Mouse (Mus musculus) heart, embryonic 14.5 days (tissue): Measurements from ENCODE around the gene Pcsk5. TPM values are rescaled to one million over a fixed set of nuclear protein-coding genes. Genes with fewer than 3 reads are reported as not detected.

ENCODE experiments used
- ATAC-seq: fragments of 200-750 bp; cut with Nextera tagmentation; 2 replicates; pipeline ENCODE4 v1.8.0; 2017; ENCODE audit warnings: low read depth, moderate TSS enrichment; ENCODE audit not compliant: insufficient number of reproducible peaks, insufficient read depth, low FRiP score
- H3K27ac ChIP-seq, 2 experiments: fragments of 200-500 bp in 1 of 2; fragments of 300-500 bp in 1 of 2; sonication (generic) in 1 of 2; replicated peaks in 1 of 2; 2 replicates each; pipeline ENCODE4 v1.5.1; 2012 to 2014; ENCODE audit warnings: low read depth in 2 of 2, low read length in 2 of 2, control low read depth in 1 of 2, mild to moderate bottlenecking in 1 of 2, mixed read lengths in 1 of 2; ENCODE audit not compliant: control insufficient read depth in 1 of 2, insufficient read depth in 1 of 2
- H3K27me3 ChIP-seq: fragments of 300-500 bp; sonication (generic); 2 replicates; pipeline ENCODE4 v1.6.1; 2014; ENCODE audit warnings: mild to moderate bottlenecking, low read length, control low read depth; ENCODE audit not compliant: control insufficient read depth, insufficient read depth
- H3K36me3 ChIP-seq: fragments of 300-500 bp; sonication (generic); 2 replicates; pipeline ENCODE4 v1.6.1; 2014; ENCODE audit warnings: mild to moderate bottlenecking, control low read depth, low read length, mixed read lengths; ENCODE audit not compliant: control insufficient read depth, insufficient read depth
- H3K4me1 ChIP-seq, 2 experiments: fragments of 200-500 bp in 1 of 2; fragments of 300-500 bp in 1 of 2; sonication (generic) in 1 of 2; 2 replicates each; pipeline ENCODE4 v1.6.1; 2012 to 2014; ENCODE audit warnings: low read length in 2 of 2, control low read depth in 1 of 2, mixed read lengths in 1 of 2; ENCODE audit not compliant: control insufficient read depth in 2 of 2, insufficient read depth in 2 of 2
- H3K4me2 ChIP-seq: fragments of 300-500 bp; sonication (generic); 2 replicates; pipeline ENCODE4 v1.6.1; 2014; ENCODE audit warnings: mild to moderate bottlenecking, low read length
- H3K4me3 ChIP-seq, 2 experiments: fragments of 200-500 bp in 1 of 2; fragments of 300-500 bp in 1 of 2; sonication (generic) in 1 of 2; 2 replicates each; pipeline ENCODE4 v1.5.1; 2012 to 2014; ENCODE audit warnings: low read length in 2 of 2, mild to moderate bottlenecking in 2 of 2, control low read depth in 1 of 2, low read depth in 1 of 2, moderate library complexity in 1 of 2; ENCODE audit not compliant: control insufficient read depth in 1 of 2, insufficient read depth in 1 of 2
- H3K9ac ChIP-seq: fragments of 300-500 bp; sonication (generic); 2 replicates; pipeline ENCODE4 v1.6.1; 2014; ENCODE audit warnings: mild to moderate bottlenecking, low read length
- H3K9me3 ChIP-seq: fragments of 300-500 bp; sonication (generic); 2 replicates; pipeline ENCODE4 v1.6.1; 2016; ENCODE audit warnings: low read length, control low read depth; ENCODE audit not compliant: control insufficient read depth
- WGBS: fragments of 180-500 bp; shearing (Covaris S2); extraction: QIAGEN DNeasy Blood & Tissue Kit; methylation state at CpG from one replicate; pipeline ENCODE4 v1.1.7; 2014; 5-methylcytosine and 5-hydroxymethylcytosine counted together
- polyA plus RNA-seq: library from polyadenylated mRNA; unstranded; fragments of >200 nt; fragmentation: Nextera tagmentation; extraction: Ambion mirVana; gene quantifications from 2 replicates; pipeline ENCODE4 v1.2.1, GENCODE M21; 2014

The Pcsk5 gene
- polyA plus RNA-seq, 1 experiment from 2014 or later, result 14.7 TPM

GRCm38 (mm10) chr19:17828414-17828813, 9.0 kb downstream of the Pcsk5 start:
- Histone ChIP-seq H3K36me3 (no peaks in the 10 kb centered on the region), H3K9ac (no peak overlapping the region), H3K27me3 (no peaks in the 10 kb centered on the region), H3K4me2 (no peak overlapping the region), H3K4me1 (0 out of 4 replicates have a peak, but pooled peaks cover 0 to 2% of the 10 kb centered on the region in 2 experiments), H3K4me3 (no peak overlapping the region), H3K27ac (no peak overlapping the region), H3K9me3 (no peaks in the 10 kb centered on the region)
- ATAC-seq, result no peak
- 79% methylated on average over 8 of the region's 8 CpGs for WGBS

GRCm38 (mm10) chr19:17826694-17827093, 10.7 kb downstream of the Pcsk5 start:
- H3K27ac ChIP-seq, result no peak overlapping the region
- H3K4me2 ChIP-seq, result no peak overlapping the region
- peaks cover 0 to under 1% of the 10 kb centered on the region in 2 experiments; a peak in 1 of 4 replicates for H3K4me1 ChIP-seq
- no peaks in the 10 kb centered on the region for H3K36me3 ChIP-seq
- WGBS, result 71% methylated on average over 3 of the region's 3 CpGs
- H3K9ac ChIP-seq, result no peak overlapping the region
- no peak for ATAC-seq
- H3K9me3 ChIP-seq, result no peaks in the 10 kb centered on the region
- H3K27me3 ChIP-seq, result no peaks in the 10 kb centered on the region
- no peak overlapping the region for H3K4me3 ChIP-seq

GRCm38 (mm10) chr19:17820046-17820445, 17.4 kb downstream of the Pcsk5 start:
- Histone ChIP-seq H3K27me3 (no peaks in the 10 kb centered on the region), H3K4me2 (no peak overlapping the region), H3K9me3 (no peaks in the 10 kb centered on the region), H3K27ac (no peak overlapping the region), H3K4me3 (no peak overlapping the region), H3K9ac (no peak overlapping the region), H3K36me3 (no peaks in the 10 kb centered on the region), H3K4me1 (no peaks in the 10 kb centered on the region; a peak in 1 of 4 replicates)
- WGBS, result 84% methylated on average over 2 of the region's 2 CpGs
- ATAC-seq, result no peak

GRCm38 (mm10) chr19:17819081-17819480, 18.4 kb downstream of the Pcsk5 start:
- no peak overlapping the region for H3K4me2 ChIP-seq
- no peaks in the 10 kb centered on the region for H3K36me3 ChIP-seq
- H3K4me3 ChIP-seq, result no peak overlapping the region
- 76% methylated on average over 5 of the region's 5 CpGs for WGBS
- no peak overlapping the region for H3K9ac ChIP-seq
- no peak overlapping the region for H3K27ac ChIP-seq
- no peak for ATAC-seq
- H3K9me3 ChIP-seq, result no peaks in the 10 kb centered on the region
- H3K27me3 ChIP-seq, result no peaks in the 10 kb centered on the region
- no peaks in the 10 kb centered on the region; a peak in 1 of 4 replicates for H3K4me1 ChIP-seq

- Histone ChIP-seq H3K4me2 (no peak overlapping the region), H3K9me3 (no peaks in the 10 kb centered on the region), H3K4me1 (peaks cover 0 to 3% of the 10 kb centered on the region in 2 experiments; a peak in 1 of 4 replicates), H3K27me3 (no peaks in the 10 kb centered on the region), H3K9ac (no peak overlapping the region), H3K27ac (no peak overlapping the region), H3K36me3 (no peaks in the 10 kb centered on the region), H3K4me3 (no peak overlapping the region)
- ATAC-seq, result no peak
- WGBS, result 91% methylated on average over 3 of the region's 3 CpGs
Observed at GRCm38 (mm10) chr19:17815062-17815461, 22.4 kb downstream of the Pcsk5 start.

GRCm38 (mm10) chr19:17813449-17813990, 23.9 kb downstream of the Pcsk5 start:
- ATAC-seq, result no peak
- H3K4me3 ChIP-seq, result no peak overlapping the region
- H3K27ac ChIP-seq, result no peak overlapping the region
- no peaks in the 10 kb centered on the region for H3K27me3 ChIP-seq
- no peaks in the 10 kb centered on the region for H3K9me3 ChIP-seq
- no peak overlapping the region for H3K4me2 ChIP-seq
- peaks cover 0 to 3% of the 10 kb centered on the region in 2 experiments; a peak in 1 of 4 replicates for H3K4me1 ChIP-seq
- 69% methylated on average over 5 of the region's 5 CpGs for WGBS
- H3K36me3 ChIP-seq, result no peaks in the 10 kb centered on the region
- H3K9ac ChIP-seq, result no peak overlapping the region

GRCm38 (mm10) chr19:17812661-17813060, 24.8 kb downstream of the Pcsk5 start:
- Histone ChIP-seq H3K4me2 (no peak overlapping the region), H3K27me3 (no peaks in the 10 kb centered on the region), H3K9me3 (no peaks in the 10 kb centered on the region), H3K4me3 (no peak overlapping the region), H3K27ac (no peak overlapping the region), H3K36me3 (no peaks in the 10 kb centered on the region), H3K9ac (no peak overlapping the region), H3K4me1 (peaks cover 0 to 3% of the 10 kb centered on the region in 2 experiments; a peak in 1 of 4 replicates)
- ATAC-seq, result no peak
- 55% methylated on average over 7 of the region's 7 CpGs for WGBS

GRCm38 (mm10) chr19:17806626-17807025, 30.8 kb downstream of the Pcsk5 start:
- Histone ChIP-seq H3K9ac (no peak overlapping the region), H3K4me2 (no peak overlapping the region), H3K27me3 (no peaks in the 10 kb centered on the region), H3K4me3 (no peak overlapping the region), H3K36me3 (no peaks in the 10 kb centered on the region), H3K27ac (no peak overlapping the region), H3K9me3 (no peaks in the 10 kb centered on the region), H3K4me1 (peaks cover 0 to 3% of the 10 kb centered on the region in 2 experiments; a peak in 1 of 4 replicates)
- no peak for ATAC-seq
- 83% methylated on average over 5 of the region's 5 CpGs for WGBS
